Comparison of ENCODE assay signal across 22 mouse cellular contexts in genomic region chr4:131325609-131326008, GRCm38 (mm10).
"Had no signal": no experiment of that assay in that cellular context is flagged by ENCODE, and none has a peak within 500 bp of the region (broad histone marks: within the 10 kb centered on the region; RNA-seq: fewer than 3 reads in every experiment).

No protein-coding gene starts in this region.

- H3K27ac ChIP-seq: kidney, postnatal 0 days; limb, embryonic 12.5 days; limb, embryonic 15.5 days; liver, embryonic 14.5 days; macrophage; midbrain, embryonic 12.5 days; midbrain, embryonic 15.5 days had no signal

- H3K4me2 ChIP-seq: limb, embryonic 12.5 days; limb, embryonic 15.5 days; liver, embryonic 11.5 days; lung, embryonic 14.5 days; midbrain, embryonic 12.5 days; midbrain, embryonic 15.5 days had no signal

- H3K27me3 ChIP-seq: limb, embryonic 12.5 days; limb, embryonic 15.5 days; midbrain, embryonic 12.5 days; midbrain, embryonic 15.5 days had no signal

- H3K36me3 ChIP-seq: limb, embryonic 12.5 days; limb, embryonic 15.5 days; midbrain, embryonic 12.5 days; midbrain, embryonic 15.5 days had no signal

- H3K4me1 ChIP-seq: limb, embryonic 12.5 days; limb, embryonic 15.5 days; midbrain, embryonic 12.5 days; midbrain, embryonic 15.5 days had no signal

- ATAC-seq: liver, postnatal 0 days; lung, postnatal 0 days; midbrain, embryonic 15.5 days had no signal

- H3K9ac ChIP-seq: limb, embryonic 12.5 days; limb, embryonic 15.5 days; liver, embryonic 14.5 days; liver, postnatal 0 days; lung, embryonic 14.5 days; midbrain, embryonic 12.5 days; midbrain, embryonic 15.5 days had no signal

- DNase-seq: kidney, adult 11 months; kidney, adult 9 months; kidney, postnatal 25 days; layer of hippocampus, adult 9-11 months; layer of hippocampus, postnatal 36 days; left cerebral cortex, postnatal 4 days; liver, postnatal 0 days; lung, embryonic 14.5 days; thymus, adult 18-20 months; thymus, postnatal 36 days had no signal

- H3K9me3 ChIP-seq: limb, embryonic 12.5 days; limb, embryonic 15.5 days; midbrain, embryonic 12.5 days; midbrain, embryonic 15.5 days had no signal

- H3K4me3 ChIP-seq: layer of hippocampus, adult 2 months; left cerebral cortex, adult 2 months; limb, embryonic 12.5 days; limb, embryonic 15.5 days; midbrain, embryonic 12.5 days; midbrain, embryonic 15.5 days; myocyte had no signal
